Mouse (Mus musculus): ENCODE data around the gene Olfr1043.
"Not testable (repeated sequence)": the region's sequence is repeated elsewhere in the genome, so short reads cannot be mapped to it uniquely, and the experiment has no call there.

The Olfr1043 gene

GRCm38 (mm10) chr2:86167422-86167821 is at the start of gene Olfr1043:
Olfr1043 (minus strand) TSS chr2:86167522.
- no peak for DNase-seq

GRCm38 (mm10) chr2:86202909-86203308 is 35.6 kb upstream of the Olfr1043 start, which contains the start of gene Olfr1045:
Olfr1045 (minus strand) TSS chr2:86203009.
- no peak for DNase-seq

GRCm38 (mm10) chr2:86195863-86196262 is 28.5 kb upstream of the Olfr1043 start:
- DNase-seq: no peak

- DNase-seq: no peak
Observed at GRCm38 (mm10) chr2:86185583-86185982, 18.3 kb upstream of the Olfr1043 start, which contains the start of gene Olfr52. Olfr52 (minus strand) TSS chr2:86185683.

GRCm38 (mm10) chr2:86179950-86180349 is 12.6 kb upstream of the Olfr1043 start:
- DNase-seq: no peak

- DNase-seq: no peak
Observed at GRCm38 (mm10) chr2:86177720-86178119, 10.4 kb upstream of the Olfr1043 start, which contains the start of gene Olfr1044. Olfr1044 (minus strand) TSS chr2:86177820.

GRCm38 (mm10) chr2:86175422-86175821 is 8.1 kb upstream of the Olfr1043 start:
- DNase-seq: not testable (repeated sequence)

- DNase-seq: no peak
Observed at GRCm38 (mm10) chr2:86161738-86162137, 5.6 kb downstream of the Olfr1043 start, which contains the start of gene Olfr1042. Olfr1042 (minus strand) TSS chr2:86161838.

- no peak for DNase-seq
Observed at GRCm38 (mm10) chr2:86146632-86147031, 20.7 kb downstream of the Olfr1043 start, which contains the start of gene Olfr1040. Olfr1040 (minus strand) TSS chr2:86146732.

- no peak for DNase-seq
Observed at GRCm38 (mm10) chr2:86135828-86136227, 31.5 kb downstream of the Olfr1043 start, which contains the start of gene Olfr1039. Olfr1039 (minus strand) TSS chr2:86135928.
